ENCODE assay signal across 40 mouse cellular contexts in genomic region chr2:87461769-87462168, GRCm38 (mm10). TPM values are rescaled to one million over a fixed set of nuclear protein-coding genes. Genes with fewer than 3 reads are reported as not detected.
"Had no signal": no experiment of that assay in that cellular context is flagged by ENCODE, and none has a peak within 500 bp of the region (broad histone marks: within the 10 kb centered on the region; RNA-seq: fewer than 3 reads in every experiment).

No protein-coding gene starts in this region.

- H3K4me1 ChIP-seq: heart, embryonic 13.5 days; heart, embryonic 15.5 days; hindbrain, embryonic 13.5 days; hindbrain, embryonic 15.5 days; intestine, embryonic 15.5 days; limb, embryonic 10.5 days; limb, embryonic 12.5 days; liver, embryonic 13.5 days; liver, embryonic 15.5 days had no signal

- H3K9me3 ChIP-seq: heart, embryonic 13.5 days; heart, embryonic 15.5 days; hindbrain, embryonic 13.5 days; hindbrain, embryonic 15.5 days; intestine, embryonic 15.5 days; limb, embryonic 10.5 days; liver, embryonic 13.5 days; liver, embryonic 15.5 days had no signal

- H3K9ac ChIP-seq: heart, embryonic 13.5 days; heart, embryonic 15.5 days; hindbrain, embryonic 13.5 days; hindbrain, embryonic 15.5 days; intestine, embryonic 15.5 days; limb, embryonic 12.5 days; liver, embryonic 13.5 days; liver, embryonic 15.5 days had no signal

- H3K27ac ChIP-seq: heart, adult 2 months; heart, embryonic 13.5 days; heart, embryonic 15.5 days; hindbrain, embryonic 13.5 days; hindbrain, embryonic 15.5 days; hindbrain, postnatal 0 days; intestine, embryonic 15.5 days; layer of hippocampus, adult 2 months; left cerebral cortex, adult 2 months; limb, embryonic 10.5 days; limb, embryonic 12.5 days; liver, embryonic 13.5 days; liver, embryonic 15.5 days had no signal

- H3K36me3 ChIP-seq: heart, embryonic 13.5 days; heart, embryonic 15.5 days; hindbrain, embryonic 13.5 days; hindbrain, embryonic 15.5 days; intestine, embryonic 15.5 days; limb, embryonic 10.5 days; limb, embryonic 12.5 days; liver, embryonic 13.5 days; liver, embryonic 15.5 days had no signal

- H3K27me3 ChIP-seq: heart, embryonic 13.5 days; heart, embryonic 15.5 days; hindbrain, embryonic 13.5 days; hindbrain, embryonic 15.5 days; intestine, embryonic 15.5 days; limb, embryonic 12.5 days; liver, embryonic 13.5 days; liver, embryonic 15.5 days had no signal

- H3K4me3 ChIP-seq: heart, adult 2 months; heart, embryonic 13.5 days; heart, embryonic 15.5 days; hindbrain, embryonic 13.5 days; hindbrain, embryonic 15.5 days; intestine, embryonic 15.5 days; layer of hippocampus, adult 2 months; left cerebral cortex, adult 2 months; limb, embryonic 10.5 days; limb, embryonic 12.5 days; liver, embryonic 13.5 days; liver, embryonic 15.5 days had no signal

- DNase-seq: gastrocnemius, postnatal 14 days; gastrocnemius, postnatal 36 days; heart, adult 11 months; heart, adult 2 months; heart, postnatal 14 days; heart, postnatal 36 days; kidney, adult 18-20 months; kidney, adult 8-10 months; kidney, postnatal 10 days; kidney, postnatal 25 days; kidney, postnatal 4 days; liver; liver, embryonic 13.5 days had no signal

- ATAC-seq: hindbrain, postnatal 0 days; intestine, embryonic 15.5 days; intestine, postnatal 0 days had no signal

RNA-seq across cellular contexts. Expression of gene Olfr1126, which starts 8.0 kb away (rescaled TPM):
- total RNA-seq: gastrocnemius, adult 18-20 months; gastrocnemius, adult 8-10 months; gastrocnemius, postnatal 14 days; gastrocnemius, postnatal 36 days; heart, adult 2 months; heart, postnatal 14 days; heart, postnatal 36 days; hematopoietic stem cell, adult 5-6 weeks; hindbrain, postnatal 0 days; layer of hippocampus, adult 2 months; layer of hippocampus, postnatal 10 days; layer of hippocampus, postnatal 25 days; left cerebral cortex, adult 2 months; left cerebral cortex, postnatal 14 days; left cerebral cortex, postnatal 36 days had no signal
- polyA plus RNA-seq: gonadal fat pad, adult 2 months; heart, adult 2 months; heart, embryonic 11.5 days; heart, embryonic 13.5 days; heart, embryonic 15.5 days; heart, postnatal 0 days; hindbrain, embryonic 11.5 days; hindbrain, embryonic 13.5 days; hindbrain, embryonic 15.5 days; hindbrain, postnatal 0 days; intestine, embryonic 15.5 days; intestine, postnatal 0 days; kidney, embryonic 14.5 days; kidney, embryonic 16.5 days; limb, embryonic 10.5 days; limb, embryonic 12.5 days; limb, embryonic 14.5 days; liver, embryonic 11.5 days; liver, embryonic 13.5 days; liver, embryonic 15.5 days had no signal

RNA-seq across cellular contexts. Expression of gene Olfr1124, which starts 31.7 kb away (rescaled TPM):
- total RNA-seq: gastrocnemius, adult 18-20 months; gastrocnemius, adult 8-10 months; gastrocnemius, postnatal 14 days; gastrocnemius, postnatal 36 days; heart, adult 2 months; heart, postnatal 14 days; heart, postnatal 36 days; hematopoietic stem cell, adult 5-6 weeks; hindbrain, postnatal 0 days; layer of hippocampus, adult 2 months; layer of hippocampus, postnatal 10 days; layer of hippocampus, postnatal 25 days; left cerebral cortex, adult 2 months; left cerebral cortex, postnatal 14 days; left cerebral cortex, postnatal 36 days had no signal
- polyA plus RNA-seq: gonadal fat pad, adult 2 months; heart, adult 2 months; heart, embryonic 11.5 days; heart, embryonic 15.5 days; hindbrain, embryonic 13.5 days; intestine, embryonic 15.5 days; intestine, postnatal 0 days; kidney, embryonic 14.5 days; limb, embryonic 14.5 days; liver, embryonic 11.5 days; liver, embryonic 13.5 days; liver, embryonic 15.5 days had no signal

RNA-seq across cellular contexts. Expression of gene Pramel7, which starts 35.1 kb away (rescaled TPM):
- total RNA-seq: gastrocnemius, adult 18-20 months; gastrocnemius, adult 8-10 months; gastrocnemius, postnatal 14 days; gastrocnemius, postnatal 36 days; heart, adult 2 months; heart, postnatal 14 days; heart, postnatal 36 days; hematopoietic stem cell, adult 5-6 weeks; hindbrain, postnatal 0 days; layer of hippocampus, adult 2 months; layer of hippocampus, postnatal 10 days; layer of hippocampus, postnatal 25 days; left cerebral cortex, adult 2 months; left cerebral cortex, postnatal 14 days; left cerebral cortex, postnatal 36 days had no signal
- polyA plus RNA-seq: gonadal fat pad, adult 2 months; heart, adult 2 months; heart, embryonic 11.5 days; heart, embryonic 13.5 days; heart, embryonic 15.5 days; heart, postnatal 0 days; hindbrain, embryonic 11.5 days; hindbrain, embryonic 13.5 days; hindbrain, embryonic 15.5 days; hindbrain, postnatal 0 days; intestine, embryonic 15.5 days; intestine, postnatal 0 days; kidney, embryonic 14.5 days; kidney, embryonic 16.5 days; limb, embryonic 10.5 days; limb, embryonic 12.5 days; limb, embryonic 14.5 days; liver, embryonic 11.5 days; liver, embryonic 13.5 days; liver, embryonic 15.5 days had no signal

RNA-seq across cellular contexts. Expression of gene Pramel6, which starts 44.6 kb away (rescaled TPM):
- total RNA-seq: gastrocnemius, adult 18-20 months; gastrocnemius, adult 8-10 months; gastrocnemius, postnatal 14 days; gastrocnemius, postnatal 36 days; heart, adult 2 months; heart, postnatal 14 days; heart, postnatal 36 days; hematopoietic stem cell, adult 5-6 weeks; hindbrain, postnatal 0 days; layer of hippocampus, adult 2 months; layer of hippocampus, postnatal 10 days; layer of hippocampus, postnatal 25 days; left cerebral cortex, adult 2 months; left cerebral cortex, postnatal 14 days; left cerebral cortex, postnatal 36 days had no signal
- polyA plus RNA-seq: gonadal fat pad, adult 2 months; heart, adult 2 months; heart, embryonic 11.5 days; heart, embryonic 13.5 days; heart, embryonic 15.5 days; heart, postnatal 0 days; hindbrain, embryonic 11.5 days; hindbrain, embryonic 13.5 days; hindbrain, embryonic 15.5 days; hindbrain, postnatal 0 days; intestine, embryonic 15.5 days; intestine, postnatal 0 days; kidney, embryonic 14.5 days; kidney, embryonic 16.5 days; limb, embryonic 10.5 days; limb, embryonic 12.5 days; limb, embryonic 14.5 days; liver, embryonic 11.5 days; liver, embryonic 13.5 days; liver, embryonic 15.5 days had no signal

RNA-seq across cellular contexts. Expression of gene Olfr1123, which starts 45.3 kb away (rescaled TPM):
- total RNA-seq: gastrocnemius, adult 18-20 months; gastrocnemius, adult 8-10 months; gastrocnemius, postnatal 14 days; gastrocnemius, postnatal 36 days; heart, adult 2 months; heart, postnatal 14 days; heart, postnatal 36 days; hematopoietic stem cell, adult 5-6 weeks; hindbrain, postnatal 0 days; layer of hippocampus, adult 2 months; layer of hippocampus, postnatal 10 days; layer of hippocampus, postnatal 25 days; left cerebral cortex, adult 2 months; left cerebral cortex, postnatal 14 days; left cerebral cortex, postnatal 36 days had no signal
- polyA plus RNA-seq: gonadal fat pad, adult 2 months; heart, adult 2 months; heart, embryonic 11.5 days; heart, embryonic 13.5 days; heart, embryonic 15.5 days; heart, postnatal 0 days; hindbrain, embryonic 11.5 days; hindbrain, embryonic 13.5 days; hindbrain, embryonic 15.5 days; hindbrain, postnatal 0 days; intestine, embryonic 15.5 days; intestine, postnatal 0 days; kidney, embryonic 14.5 days; kidney, embryonic 16.5 days; limb, embryonic 10.5 days; limb, embryonic 12.5 days; limb, embryonic 14.5 days; liver, embryonic 11.5 days; liver, embryonic 13.5 days; liver, embryonic 15.5 days had no signal
